Mouse (Mus musculus) bone marrow, adult 2 months (tissue): ENCODE results near the gene Fuom.

Experiments
- CTCF ChIP-seq: fragments of 200-500 bp; IDR thresholded peaks from 2 replicates; pipeline ENCODE4 v1.5.1; 2011; ENCODE audit warnings: low read length, control low read depth; ENCODE audit not compliant: control insufficient read depth, insufficient read depth
- POLR2A ChIP-seq: fragments of 200-500 bp; IDR thresholded peaks from 2 replicates; pipeline ENCODE4 v1.6.1; 2011; ENCODE audit warnings: low read depth, mild to moderate bottlenecking, control low read depth, low read length, borderline replicate concordance; ENCODE audit not compliant: control insufficient read depth

GRCm38 (mm10) chr7:140082242-140082678 is 20.0 kb downstream of the Fuom start, which contains the start of gene Caly:
- TF ChIP-seq CTCF (no peak), POLR2A (no peak)
